ENCODE assay signal across 8 mouse cellular contexts in genomic region chr16:96685065-96685464, GRCm38 (mm10).
"Had no signal": no experiment of that assay in that cellular context is flagged by ENCODE, and none has a peak within 500 bp of the region (broad histone marks: within the 10 kb centered on the region; RNA-seq: fewer than 3 reads in every experiment).

No protein-coding gene starts in this region.

- H3K9ac ChIP-seq: kidney, embryonic 15.5 days; limb, embryonic 13.5 days; liver, embryonic 12.5 days; liver, embryonic 15.5 days; lung, embryonic 15.5 days had no signal

- DNase-seq: kidney, adult 11 months; thymus, adult 18-20 months had no signal

- H3K27me3 ChIP-seq: kidney, embryonic 15.5 days; limb, embryonic 13.5 days; liver, embryonic 12.5 days; liver, embryonic 15.5 days; lung, embryonic 15.5 days had no signal

- ATAC-seq: liver, embryonic 12.5 days had no signal

- H3K9me3 ChIP-seq: kidney, embryonic 15.5 days; limb, embryonic 10.5 days; limb, embryonic 13.5 days; liver, embryonic 12.5 days; liver, embryonic 15.5 days; lung, embryonic 15.5 days had no signal

- H3K4me2 ChIP-seq: kidney, embryonic 15.5 days; limb, embryonic 13.5 days; liver, embryonic 12.5 days; liver, embryonic 15.5 days; lung, embryonic 15.5 days had no signal

- H3K4me3 ChIP-seq: kidney, embryonic 15.5 days; limb, embryonic 10.5 days; limb, embryonic 13.5 days; liver, embryonic 12.5 days; liver, embryonic 15.5 days; lung, embryonic 15.5 days had no signal

- H3K27ac ChIP-seq: kidney, embryonic 15.5 days; limb, embryonic 10.5 days; limb, embryonic 13.5 days; liver, embryonic 12.5 days; liver, embryonic 15.5 days; lung, embryonic 15.5 days had no signal

- H3K36me3 ChIP-seq: kidney, embryonic 15.5 days; limb, embryonic 10.5 days; limb, embryonic 13.5 days; liver, embryonic 12.5 days; liver, embryonic 15.5 days; lung, embryonic 15.5 days had no signal

- H3K4me1 ChIP-seq: kidney, embryonic 15.5 days; limb, embryonic 10.5 days; limb, embryonic 13.5 days; liver, embryonic 12.5 days; liver, embryonic 15.5 days; lung, embryonic 15.5 days had no signal
